9 mouse cellular contexts compared by ENCODE assay signal in genomic region chr5:142767937-142768336, GRCm38 (mm10). TPM values are rescaled to one million over a fixed set of nuclear protein-coding genes. Genes with fewer than 3 reads are reported as not detected.
DNase-seq lines count a peak whose midpoint lies in the region; ATAC-seq and TF ChIP-seq lines count a peak whose summit lies in the region.
"Had no signal": no experiment of that assay in that cellular context is flagged by ENCODE, and none has a peak within 500 bp of the region (broad histone marks: within the 10 kb centered on the region; RNA-seq: fewer than 3 reads in every experiment).

No protein-coding gene starts in this region.

- H3K9ac ChIP-seq in kidney, postnatal 0 days (ENCODE audit: low read depth, low read length), result no peak overlapping the region
- H3K9ac ChIP-seq in liver, postnatal 0 days (replicated peaks), result no peak overlapping the region
- no peak overlapping the region for H3K9ac ChIP-seq in neural tube, embryonic 13.5 days

- no peak overlapping the region for H3K4me3 ChIP-seq in kidney, postnatal 0 days (replicated peaks; ENCODE audit: low read depth, low read length)
- no peak overlapping the region for H3K4me3 ChIP-seq in liver, postnatal 0 days (ENCODE audit: low read depth, low read length)
- H3K4me3 ChIP-seq in neural tube, embryonic 13.5 days, result no peak overlapping the region
- H3K4me3 ChIP-seq: embryonic facial prominence, embryonic 13.5 days had no signal

- no peaks in the 10 kb centered on the region for H3K9me3 ChIP-seq in kidney, postnatal 0 days (replicated peaks; ENCODE audit: low read length)
- no peaks in the 10 kb centered on the region for H3K9me3 ChIP-seq in liver, postnatal 0 days (ENCODE audit: low read length)
- H3K9me3 ChIP-seq in neural tube, embryonic 13.5 days, result no peaks in the 10 kb centered on the region
- H3K9me3 ChIP-seq: embryonic facial prominence, embryonic 13.5 days had no signal

- no peak overlapping the region for H3K27ac ChIP-seq in kidney, postnatal 0 days
- no peak overlapping the region for H3K27ac ChIP-seq in liver, postnatal 0 days (ENCODE audit: low read depth)
- peak overlapping the region; percentile 67 for H3K27ac ChIP-seq in neural tube, embryonic 13.5 days (replicated peaks)

- DNase-seq in A20 (ENCODE audit: low read depth, low spot score), result peak; percentile 63
- peak; percentile 56 for DNase-seq in T-cell, adult 2 months (ENCODE audit: low spot score)
- DNase-seq in cerebellum, postnatal 36 days, result peak; percentile 77 to 86
- peak; percentile 93 for DNase-seq in kidney, postnatal 0 days (ENCODE audit: low spot score)
- DNase-seq in liver, postnatal 0 days, result peak; percentile 69
- peak; percentile 54 for DNase-seq in thymus, postnatal 0 days (ENCODE audit: low spot score)

- WGBS in kidney, postnatal 0 days, result 19% methylated on average over 7 of the region's 7 CpGs
- 32% methylated on average over 7 of the region's 7 CpGs for WGBS in liver, postnatal 0 days (ENCODE audit: insufficient replicate concordance)
- WGBS in neural tube, embryonic 13.5 days, result 14% methylated on average over 7 of the region's 7 CpGs

- no peaks in the 10 kb centered on the region for H3K27me3 ChIP-seq in kidney, postnatal 0 days (ENCODE audit: insufficient read depth, low read length)
- H3K27me3 ChIP-seq in liver, postnatal 0 days (ENCODE audit: insufficient read depth, low read length), result no peaks in the 10 kb centered on the region
- H3K27me3 ChIP-seq in neural tube, embryonic 13.5 days, result no peaks in the 10 kb centered on the region
- H3K27me3 ChIP-seq: embryonic facial prominence, embryonic 13.5 days had no signal

- H3K4me1 ChIP-seq in kidney, postnatal 0 days (replicated peaks; ENCODE audit: insufficient read depth, low read length), result no peaks in the 10 kb centered on the region
- H3K4me1 ChIP-seq in liver, postnatal 0 days (ENCODE audit: insufficient read depth), result peaks cover 2% of the 10 kb centered on the region; the same call in 1 of the 2 replicates
- peaks cover 25% of the 10 kb centered on the region for H3K4me1 ChIP-seq in neural tube, embryonic 13.5 days (replicated peaks)

- H3K4me2 ChIP-seq in kidney, postnatal 0 days (ENCODE audit: low read length), result no peak overlapping the region
- no peak overlapping the region for H3K4me2 ChIP-seq in liver, postnatal 0 days (ENCODE audit: low read depth, low read length)
- H3K4me2 ChIP-seq in neural tube, embryonic 13.5 days, result no peak overlapping the region
- H3K4me2 ChIP-seq: embryonic facial prominence, embryonic 13.5 days had no signal

- TF ChIP-seq EP300 in liver, postnatal 0 days (IDR thresholded peaks at IDR 0.05; ENCODE audit: low read depth), result no peak

- peak; percentile 79 for TF ChIP-seq CTCF in kidney, postnatal 0 days (IDR thresholded peaks at IDR 0.05; ENCODE audit: low read depth)
- peak; percentile 84 for TF ChIP-seq CTCF in liver, postnatal 0 days (IDR thresholded peaks at IDR 0.05; ENCODE audit: low read depth)

- H3K36me3 ChIP-seq in kidney, postnatal 0 days (ENCODE audit: insufficient read depth, low read length), result peaks cover 63% of the 10 kb centered on the region
- peaks cover 66% of the 10 kb centered on the region for H3K36me3 ChIP-seq in liver, postnatal 0 days (replicated peaks; ENCODE audit: insufficient read depth, low read length)
- H3K36me3 ChIP-seq in neural tube, embryonic 13.5 days, result peaks cover 86% of the 10 kb centered on the region

- peak; percentile 52 for ATAC-seq in granulocyte monocyte progenitor cell, adult 5-6 weeks (replicated peaks; ENCODE audit: poor library complexity, severe bottlenecking)
- no peak; the same call in 1 of the 2 replicates for ATAC-seq in kidney, postnatal 0 days (replicated peaks; ENCODE audit: low FRiP score, low read depth)
- ATAC-seq in liver, postnatal 0 days, result 0 out of 2 replicates have a peak, but pooled peaks have one; percentile 40
- peak; percentile 50; the same call in 1 of the 2 replicates for ATAC-seq in neural tube, embryonic 13.5 days (ENCODE audit: low read depth)

RNA-seq across cellular contexts. Expression of gene Tnrc18, which starts 49.5 kb away (rescaled TPM):
- 50.4 and 50.6 TPM in 2 replicates for total RNA-seq in granulocyte monocyte progenitor cell, adult 5-6 weeks (2014; fragmentation: Nextera tagmentation)
- 9.0 and 13.8 TPM in 2 replicates for total RNA-seq in granulocyte monocyte progenitor cell, adult 5-6 weeks (2017)
- polyA plus RNA-seq in kidney, postnatal 0 days (2015; fragmentation: Nextera tagmentation; extraction: Ambion mirVana), result 16.3 and 18.4 TPM in 2 replicates
- 2.9 and 4.0 TPM in 2 replicates for polyA plus RNA-seq in liver, postnatal 0 days (2015; fragmentation: Nextera tagmentation; extraction: Ambion mirVana)
- 30.3 and 31.1 TPM in 2 replicates for polyA plus RNA-seq in neural tube, embryonic 13.5 days (2015; fragmentation: Nextera tagmentation; extraction: Ambion mirVana)
- polyA plus RNA-seq in thymus, postnatal 0 days (2015; fragmentation: Nextera tagmentation; extraction: Ambion mirVana), result 6.9 and 9.6 TPM in 2 replicates
